ENCODE assay signal across 29 mouse cellular contexts in the genomic region with DNA sequence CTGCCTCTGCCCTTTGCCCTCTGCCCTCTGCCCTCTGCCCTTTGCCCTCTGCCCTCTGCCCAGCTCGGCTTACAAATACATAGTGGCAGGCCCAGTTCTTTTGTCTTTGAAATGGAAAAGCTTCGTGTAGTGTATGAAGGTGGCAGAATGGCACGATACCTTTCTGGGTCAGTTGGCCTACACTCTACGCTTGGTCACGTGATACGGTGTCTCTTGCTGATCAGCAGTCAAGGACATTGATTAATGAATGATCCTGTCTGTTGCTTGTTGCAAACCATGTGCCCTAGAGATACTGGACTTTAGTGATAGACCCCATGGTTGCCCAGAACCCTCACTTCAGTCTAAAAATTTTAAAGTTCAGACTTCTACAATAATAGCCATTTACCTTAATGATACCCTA.
"Had no signal": no experiment of that assay in that cellular context is flagged by ENCODE, and none has a peak within 500 bp of the region (broad histone marks: within the 10 kb centered on the region; RNA-seq: fewer than 3 reads in every experiment).

No protein-coding gene starts in this region.

- H3K9ac ChIP-seq: heart, embryonic 12.5 days; heart, embryonic 13.5 days; heart, embryonic 15.5 days; hindbrain, embryonic 12.5 days; hindbrain, embryonic 13.5 days; hindbrain, embryonic 14.5 days; hindbrain, embryonic 15.5 days; intestine, embryonic 15.5 days had no signal

- H3K4me3 ChIP-seq: heart, adult 2 months; heart, embryonic 10.5 days; heart, embryonic 12.5 days; heart, embryonic 13.5 days; heart, embryonic 15.5 days; hindbrain, embryonic 10.5 days; hindbrain, embryonic 12.5 days; hindbrain, embryonic 13.5 days; hindbrain, embryonic 15.5 days; intestine, embryonic 15.5 days; layer of hippocampus, adult 2 months had no signal

- ATAC-seq: hindbrain, embryonic 16.5 days; hindbrain, postnatal 0 days; inflammation-experienced regulatory T-cells, adult 6 months; intestine, embryonic 15.5 days; intestine, embryonic 16.5 days; intestine, postnatal 0 days had no signal

- H3K27me3 ChIP-seq: heart, embryonic 12.5 days; heart, embryonic 13.5 days; heart, embryonic 15.5 days; hindbrain, embryonic 12.5 days; hindbrain, embryonic 13.5 days; hindbrain, embryonic 15.5 days; intestine, embryonic 15.5 days had no signal

- H3K4me2 ChIP-seq: heart, embryonic 11.5 days; heart, embryonic 12.5 days; heart, embryonic 13.5 days; heart, embryonic 15.5 days; hindbrain, embryonic 12.5 days; hindbrain, embryonic 13.5 days; hindbrain, embryonic 14.5 days; hindbrain, embryonic 15.5 days; intestine, embryonic 15.5 days had no signal

- H3K27ac ChIP-seq: heart, adult 2 months; heart, embryonic 13.5 days; heart, embryonic 15.5 days; hindbrain, embryonic 12.5 days; hindbrain, embryonic 13.5 days; hindbrain, embryonic 14.5 days; hindbrain, embryonic 15.5 days; hindbrain, postnatal 0 days; intestine, embryonic 15.5 days; kidney, postnatal 0 days; layer of hippocampus, adult 2 months had no signal

- H3K9me3 ChIP-seq: heart, embryonic 10.5 days; heart, embryonic 12.5 days; heart, embryonic 13.5 days; heart, embryonic 15.5 days; hindbrain, embryonic 10.5 days; hindbrain, embryonic 12.5 days; hindbrain, embryonic 13.5 days; hindbrain, embryonic 15.5 days; intestine, embryonic 15.5 days had no signal

- DNase-seq: heart, adult 18-20 months; heart, adult 2 months; heart, postnatal 10 days; heart, postnatal 14 days; heart, postnatal 36 days; heart, postnatal 4 days; kidney, adult 11 months; kidney, postnatal 10 days; kidney, postnatal 4 days; layer of hippocampus, adult 9-11 months; layer of hippocampus, postnatal 36 days had no signal

- H3K36me3 ChIP-seq: heart, embryonic 15.5 days; hindbrain, embryonic 15.5 days; intestine, embryonic 15.5 days had no signal
